Mouse (Mus musculus): ENCODE data around the gene Tctn3.
A peak's percentile ranks its signal among the peaks of the same experiment; 100 is the strongest.

The Tctn3 gene

GRCm38 (mm10) chr19:40555136-40555535, 56.9 kb downstream of the Tctn3 start:
- no peak for DNase-seq (ENCODE audit: low read depth, low spot score)

DNA sequence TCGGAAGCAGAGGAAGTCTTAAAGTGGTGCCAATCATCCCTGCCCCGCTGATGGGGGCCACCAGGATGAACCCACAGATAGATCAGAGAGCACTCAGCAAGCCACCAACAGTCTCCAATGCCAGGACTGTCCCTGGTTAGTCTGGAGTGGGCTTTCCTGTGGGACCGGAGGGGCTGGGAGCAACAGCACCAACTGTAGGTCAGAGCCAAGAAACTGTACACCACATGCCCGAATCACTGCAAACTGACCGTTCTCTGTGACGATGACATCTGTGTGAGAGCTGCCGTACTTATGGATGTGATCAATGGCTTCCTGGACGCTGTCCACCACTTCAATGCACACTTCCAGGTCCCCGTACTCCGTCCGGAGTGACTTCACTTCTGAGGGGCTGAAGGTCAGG, 57.7 kb downstream of the Tctn3 start:
- no peak for DNase-seq (ENCODE audit: low read depth, low spot score)

GRCm38 (mm10) chr19:40553849-40554248, 58.2 kb downstream of the Tctn3 start:
- no peak for DNase-seq (ENCODE audit: low read depth, low spot score)

DNA sequence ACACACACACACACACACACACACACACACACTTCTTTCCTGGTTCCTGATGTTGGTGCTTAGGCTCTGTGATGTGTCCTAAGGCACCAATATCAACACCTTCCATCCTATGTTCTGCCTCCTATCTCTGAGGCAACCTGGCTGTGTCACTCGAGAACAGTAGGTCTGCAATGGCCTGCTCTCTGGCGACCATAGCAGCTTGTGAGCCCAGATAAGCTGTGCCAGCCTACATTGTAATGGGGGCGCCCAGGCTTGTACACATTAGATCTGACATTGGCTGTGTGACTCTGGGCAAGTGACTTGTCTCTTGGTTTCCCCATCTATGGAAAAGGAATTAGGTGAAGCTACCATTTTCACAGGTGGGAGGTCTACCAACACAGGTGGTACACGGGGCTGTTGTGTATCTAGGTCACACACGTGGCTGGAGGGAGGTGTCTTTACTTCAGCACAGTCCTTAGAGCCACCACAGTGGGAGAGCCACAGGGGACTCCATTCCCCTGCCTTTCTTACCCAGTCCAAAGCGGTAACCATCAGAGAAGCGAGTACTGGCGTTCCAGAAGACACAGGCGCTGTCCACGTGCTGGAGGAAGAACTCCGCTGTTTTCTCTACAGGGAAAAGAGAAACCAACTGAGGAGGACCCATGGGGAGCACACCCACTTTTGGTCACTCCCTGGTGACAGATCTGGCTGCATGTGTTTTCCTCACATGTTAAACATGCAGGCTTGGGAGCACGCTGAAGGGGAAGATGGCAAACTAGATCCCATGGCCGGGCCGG, 58.8 kb downstream of the Tctn3 start:
- DNase-seq (ENCODE audit: low read depth, low spot score): no peak

GRCm38 (mm10) chr19:40549516-40550135, 62.4 kb downstream of the Tctn3 start:
- no peak for DNase-seq (ENCODE audit: low read depth, low spot score)

DNA sequence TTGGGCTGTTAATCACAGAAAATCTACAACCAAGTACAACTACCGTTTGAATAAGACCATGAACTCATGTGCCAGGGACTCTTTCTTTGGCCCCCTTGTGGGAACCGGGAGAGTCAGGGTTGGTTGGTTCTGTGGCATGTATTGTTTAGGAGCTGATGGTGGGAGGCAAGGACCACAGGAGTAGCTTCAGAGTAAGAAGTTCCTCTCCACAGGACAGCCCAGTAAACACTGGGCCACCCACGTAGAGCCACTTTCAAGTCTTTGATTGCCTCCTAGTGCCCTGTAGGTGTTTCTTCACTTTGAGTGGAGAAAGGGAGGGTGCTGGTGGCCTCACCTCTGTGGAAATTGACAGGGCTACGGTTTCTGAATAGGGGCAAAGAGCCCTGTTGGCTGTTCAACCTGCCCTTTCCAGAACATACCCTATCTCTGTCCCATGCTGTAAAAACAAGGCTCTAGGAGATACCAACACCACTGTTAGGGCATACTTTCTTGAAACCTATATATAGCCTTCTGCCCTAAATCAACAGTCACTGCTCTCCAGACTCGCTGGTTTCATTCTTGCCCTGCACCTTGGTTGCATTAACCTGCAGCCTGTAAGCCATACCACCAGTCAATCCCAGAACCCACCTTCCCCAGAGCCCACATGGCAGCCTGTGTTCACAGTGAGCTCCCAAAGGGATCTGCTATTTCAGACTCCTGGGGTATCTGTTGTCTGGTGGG, 63.1 kb downstream of the Tctn3 start:
- peak; percentile 62 for DNase-seq (ENCODE audit: low read depth, low spot score)

DNA sequence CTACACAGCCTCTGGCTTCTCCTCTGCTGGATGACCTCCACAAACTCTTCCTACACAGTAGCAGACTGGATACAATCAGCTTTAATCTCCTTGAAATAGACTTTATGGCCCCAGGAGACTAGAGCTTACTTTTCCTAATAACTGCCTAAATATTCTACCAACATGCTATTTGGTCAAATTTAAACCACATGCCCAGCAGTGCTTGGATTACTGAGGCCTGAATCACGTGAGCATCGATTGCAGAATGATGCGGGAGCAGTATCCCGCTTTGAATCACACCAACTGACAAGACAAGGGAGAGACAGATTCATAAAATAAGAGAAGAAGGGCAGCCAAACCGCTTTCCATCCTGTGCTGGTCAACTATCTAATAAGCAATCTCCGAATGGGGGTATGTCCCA, 63.6 kb downstream of the Tctn3 start:
- no peak for DNase-seq (ENCODE audit: low read depth, low spot score)
